Mouse (Mus musculus): Measurements from ENCODE around the gene Dnah2. TPM values are rescaled to one million over a fixed set of nuclear protein-coding genes. Genes with fewer than 3 reads are reported as not detected.

Dnah2 gene
- polyA plus RNA-seq, 1 experiment from 2014 or later: 1.5 TPM

DNA sequence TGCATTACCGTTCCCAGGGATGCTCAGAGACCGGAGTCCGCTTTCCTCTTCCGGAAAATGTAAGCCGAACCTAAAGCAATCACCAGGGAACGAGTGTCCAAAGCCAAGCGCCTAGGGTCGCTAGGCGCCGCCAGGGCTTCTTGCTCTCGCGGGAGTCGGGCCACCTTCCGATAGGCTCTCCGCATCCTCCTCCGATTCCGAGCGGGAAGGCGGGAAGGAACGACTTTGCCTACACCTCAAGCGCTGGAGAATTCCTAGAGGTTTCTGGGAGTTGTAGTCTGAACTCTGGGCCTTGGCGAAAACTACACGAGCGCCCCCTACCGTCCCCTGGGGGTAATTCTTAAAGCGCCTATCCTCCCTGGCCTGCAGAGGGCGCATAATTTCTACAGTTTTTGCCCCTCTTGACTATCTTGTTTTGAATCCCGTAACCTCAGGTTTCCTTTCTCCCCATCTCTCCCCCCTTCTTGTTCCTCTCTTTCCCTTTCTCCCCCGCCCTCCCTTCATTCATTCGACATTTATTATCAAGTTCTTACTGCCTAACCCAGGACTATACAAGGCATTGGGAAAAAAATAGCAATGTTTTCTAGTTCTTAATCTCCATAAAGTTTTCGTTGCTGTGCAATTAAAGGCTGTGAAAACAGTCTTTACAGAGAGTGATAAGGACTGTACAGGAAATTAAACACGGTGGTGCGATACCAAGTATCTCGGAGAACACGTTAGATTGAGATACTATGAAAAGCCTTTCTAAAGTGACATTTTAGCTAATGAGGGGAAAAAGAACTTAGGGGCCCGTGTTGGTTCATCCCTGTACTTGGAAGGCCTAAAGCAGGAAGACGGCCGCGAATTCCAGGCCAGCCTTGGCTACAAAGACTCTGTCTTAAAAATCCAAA is 30.5 kb upstream of the Dnah2 start:
- peak overlapping the region; percentile 80 for H3K27ac ChIP-seq (replicated peaks; ENCODE audit: low read depth, low read length)
- WGBS: 2% methylated on average over 39 of the region's 39 CpGs
- DNase-seq (ENCODE audit: low spot score) (peak; percentile 99), ATAC-seq (replicated peaks; ENCODE audit: insufficient number of reproducible peaks, low FRiP score, low TSS enrichment, low read depth) (peak; percentile 87)
- H3K9me3 ChIP-seq (replicated peaks; ENCODE audit: control insufficient read depth, low read length): no peaks in the 10 kb centered on the region
- peak overlapping the region; percentile 83 for H3K4me2 ChIP-seq (ENCODE audit: low read depth, low read length)
- peak overlapping the region; percentile 79 for H3K4me3 ChIP-seq (ENCODE audit: low read depth, low read length)
- H3K27me3 ChIP-seq (ENCODE audit: control insufficient read depth, insufficient read depth, low read length): no peaks in the 10 kb centered on the region
- peak overlapping the region; percentile 86 for H3K9ac ChIP-seq (replicated peaks; ENCODE audit: low read length)
- no peaks in the 10 kb centered on the region for H3K36me3 ChIP-seq (replicated peaks; ENCODE audit: control insufficient read depth, insufficient read depth, low read depth, low read length)
- H3K4me1 ChIP-seq (ENCODE audit: control insufficient read depth, insufficient read depth, low read length): peaks cover 7% of the 10 kb centered on the region

DNA sequence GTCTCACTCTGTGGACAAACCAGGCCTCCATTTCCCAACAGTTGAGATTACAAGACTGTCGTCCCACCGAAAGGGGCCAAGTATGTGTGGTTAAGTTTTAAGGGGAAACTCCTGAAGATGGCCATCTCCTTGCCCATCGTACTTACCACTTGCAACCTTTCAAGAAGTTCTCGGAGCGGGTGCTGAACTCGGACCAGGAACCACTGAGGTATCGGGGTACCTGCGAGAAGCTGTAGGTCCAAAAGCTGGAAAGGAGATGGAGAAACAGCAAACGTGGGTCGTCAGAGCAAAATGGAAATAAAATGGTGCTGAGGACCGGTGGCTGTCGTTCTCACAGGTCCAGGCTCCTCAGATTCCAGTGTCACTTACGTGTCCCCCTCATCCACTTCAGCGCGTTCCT is 29.4 kb upstream of the Dnah2 start:
- no peaks in the 10 kb centered on the region for H3K9me3 ChIP-seq (replicated peaks; ENCODE audit: control insufficient read depth, low read length)
- H3K36me3 ChIP-seq (replicated peaks; ENCODE audit: control insufficient read depth, insufficient read depth, low read depth, low read length): no peaks in the 10 kb centered on the region
- H3K4me1 ChIP-seq (ENCODE audit: control insufficient read depth, insufficient read depth, low read length): peaks cover 7% of the 10 kb centered on the region
- H3K27me3 ChIP-seq (ENCODE audit: control insufficient read depth, insufficient read depth, low read length): no peaks in the 10 kb centered on the region
- H3K27ac ChIP-seq (replicated peaks; ENCODE audit: low read depth, low read length): no peak overlapping the region
- DNase-seq (ENCODE audit: low spot score) (no peak), ATAC-seq (replicated peaks; ENCODE audit: insufficient number of reproducible peaks, low FRiP score, low TSS enrichment, low read depth) (no peak)
- peak overlapping the region; percentile 83 for H3K4me2 ChIP-seq (ENCODE audit: low read depth, low read length)
- H3K4me3 ChIP-seq (ENCODE audit: low read depth, low read length): peak overlapping the region; percentile 79
- 17% methylated on average over 15 of the region's 15 CpGs for WGBS
- H3K9ac ChIP-seq (replicated peaks; ENCODE audit: low read length): peak overlapping the region; percentile 86

DNA sequence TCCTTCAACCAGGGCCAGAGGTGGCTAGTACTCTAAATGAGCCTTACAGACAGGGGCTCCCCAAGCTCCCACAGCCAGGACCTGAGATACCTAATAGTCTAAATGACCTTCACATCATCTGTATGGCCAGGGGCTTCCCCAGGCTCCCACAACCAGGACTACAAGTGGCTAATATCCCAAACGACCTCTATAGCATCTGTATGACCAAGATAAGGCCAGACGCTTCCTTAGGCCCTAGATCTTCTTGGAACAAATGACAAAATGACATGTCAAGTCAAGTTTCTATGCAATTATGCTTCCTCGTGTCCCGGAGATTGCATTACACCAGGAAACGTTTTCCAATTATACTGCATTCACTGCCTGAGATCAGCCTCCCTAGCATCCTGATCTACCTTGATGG is 27.4 kb upstream of the Dnah2 start:
- no peak overlapping the region for H3K27ac ChIP-seq (replicated peaks; ENCODE audit: low read depth, low read length)
- no peak overlapping the region for H3K9ac ChIP-seq (replicated peaks; ENCODE audit: low read length)
- WGBS: 75% methylated on average over 5 of the region's 5 CpGs
- H3K4me2 ChIP-seq (ENCODE audit: low read depth, low read length): no peak overlapping the region
- H3K27me3 ChIP-seq (ENCODE audit: control insufficient read depth, insufficient read depth, low read length): no peaks in the 10 kb centered on the region
- peaks cover 7% of the 10 kb centered on the region for H3K4me1 ChIP-seq (ENCODE audit: control insufficient read depth, insufficient read depth, low read length)
- no peaks in the 10 kb centered on the region for H3K9me3 ChIP-seq (replicated peaks; ENCODE audit: control insufficient read depth, low read length)
- ATAC-seq (replicated peaks; ENCODE audit: insufficient number of reproducible peaks, low FRiP score, low TSS enrichment, low read depth) (no peak), DNase-seq (ENCODE audit: low spot score) (no peak)
- no peak overlapping the region for H3K4me3 ChIP-seq (ENCODE audit: low read depth, low read length)
- H3K36me3 ChIP-seq (replicated peaks; ENCODE audit: control insufficient read depth, insufficient read depth, low read depth, low read length): no peaks in the 10 kb centered on the region

DNA sequence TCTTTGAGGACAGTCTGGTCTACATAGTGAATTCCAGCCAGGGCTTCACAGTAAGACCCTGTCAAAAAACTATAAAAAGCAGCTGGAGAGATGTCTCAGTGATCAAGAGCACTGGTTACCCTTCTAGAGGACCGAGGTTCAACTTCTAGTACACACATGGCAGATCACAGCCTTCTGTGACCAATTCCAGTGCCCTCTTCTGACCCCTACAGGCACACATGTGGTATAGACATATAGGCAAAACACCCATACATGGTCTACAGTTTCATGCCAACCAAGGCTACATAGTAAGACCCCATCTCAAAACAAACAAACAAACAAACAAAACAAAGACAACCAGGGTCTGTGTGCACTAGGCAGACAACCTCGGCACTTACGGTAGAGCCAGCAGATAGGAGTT is 26.3 kb upstream of the Dnah2 start:
- Histone ChIP-seq H3K36me3 (replicated peaks; ENCODE audit: control insufficient read depth, insufficient read depth, low read depth, low read length) (peaks cover 5% of the 10 kb centered on the region; the same call in 1 of the 2 replicates), H3K4me1 (ENCODE audit: control insufficient read depth, insufficient read depth, low read length) (peaks cover 7% of the 10 kb centered on the region), H3K9ac (replicated peaks; ENCODE audit: low read length) (no peak overlapping the region), H3K9me3 (replicated peaks; ENCODE audit: control insufficient read depth, low read length) (no peaks in the 10 kb centered on the region), H3K27ac (replicated peaks; ENCODE audit: low read depth, low read length) (no peak overlapping the region), H3K4me3 (ENCODE audit: low read depth, low read length) (no peak overlapping the region), H3K27me3 (ENCODE audit: control insufficient read depth, insufficient read depth, low read length) (no peaks in the 10 kb centered on the region), H3K4me2 (ENCODE audit: low read depth, low read length) (no peak overlapping the region)
- no peak for ATAC-seq (replicated peaks; ENCODE audit: insufficient number of reproducible peaks, low FRiP score, low TSS enrichment, low read depth)
- WGBS: 65% methylated on average over 3 of the region's 3 CpGs
- peak; percentile 58 for DNase-seq (ENCODE audit: low spot score)

GRCm38 (mm10) chr11:69565131-69565530 is 16.2 kb upstream of the Dnah2 start:
- H3K4me2 ChIP-seq (ENCODE audit: low read depth, low read length): no peak overlapping the region
- DNase-seq (ENCODE audit: low spot score) (no peak), ATAC-seq (replicated peaks; ENCODE audit: insufficient number of reproducible peaks, low FRiP score, low TSS enrichment, low read depth) (no peak)
- no peaks in the 10 kb centered on the region for H3K9me3 ChIP-seq (replicated peaks; ENCODE audit: control insufficient read depth, low read length)
- H3K36me3 ChIP-seq (replicated peaks; ENCODE audit: control insufficient read depth, insufficient read depth, low read depth, low read length): peaks cover 2% of the 10 kb centered on the region
- no peak overlapping the region for H3K27ac ChIP-seq (replicated peaks; ENCODE audit: low read depth, low read length)
- H3K27me3 ChIP-seq (ENCODE audit: control insufficient read depth, insufficient read depth, low read length): no peaks in the 10 kb centered on the region
- H3K4me3 ChIP-seq (ENCODE audit: low read depth, low read length): no peak overlapping the region
- H3K4me1 ChIP-seq (ENCODE audit: control insufficient read depth, insufficient read depth, low read length): peaks cover 7% of the 10 kb centered on the region; the same call in 1 of the 2 replicates
- WGBS: 72% methylated on average over 8 of the region's 8 CpGs
- no peak overlapping the region for H3K9ac ChIP-seq (replicated peaks; ENCODE audit: low read length)

DNA sequence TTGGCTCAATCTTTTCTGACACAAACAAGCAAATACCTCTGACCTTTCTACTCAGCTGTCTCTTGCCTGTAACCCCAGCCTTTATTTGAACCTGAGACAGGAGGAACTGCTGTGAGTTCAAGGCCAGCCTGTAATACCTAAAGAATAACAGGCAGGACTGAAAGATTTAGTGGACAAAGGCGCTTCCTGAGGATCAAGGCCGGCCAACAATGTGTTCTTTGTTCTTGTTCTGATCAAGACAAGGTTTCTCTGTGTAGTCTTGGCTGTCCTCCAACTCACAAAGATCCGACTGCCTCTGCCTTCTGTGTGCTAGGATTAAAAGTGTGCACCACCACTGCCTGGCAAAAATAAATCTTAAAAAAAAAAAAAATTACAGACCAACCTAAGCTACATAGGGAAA is 15.5 kb upstream of the Dnah2 start:
- ATAC-seq (replicated peaks; ENCODE audit: insufficient number of reproducible peaks, low FRiP score, low TSS enrichment, low read depth) (no peak), DNase-seq (ENCODE audit: low spot score) (no peak)
- WGBS: 61% methylated on average over 3 of the region's 3 CpGs
- no peaks in the 10 kb centered on the region for H3K27me3 ChIP-seq (ENCODE audit: control insufficient read depth, insufficient read depth, low read length)
- H3K4me3 ChIP-seq (ENCODE audit: low read depth, low read length): no peak overlapping the region
- peaks cover 7% of the 10 kb centered on the region; the same call in 1 of the 2 replicates for H3K4me1 ChIP-seq (ENCODE audit: control insufficient read depth, insufficient read depth, low read length)
- H3K36me3 ChIP-seq (replicated peaks; ENCODE audit: control insufficient read depth, insufficient read depth, low read depth, low read length): peaks cover 2% of the 10 kb centered on the region
- no peak overlapping the region for H3K27ac ChIP-seq (replicated peaks; ENCODE audit: low read depth, low read length)
- no peaks in the 10 kb centered on the region for H3K9me3 ChIP-seq (replicated peaks; ENCODE audit: control insufficient read depth, low read length)
- H3K9ac ChIP-seq (replicated peaks; ENCODE audit: low read length): no peak overlapping the region
- H3K4me2 ChIP-seq (ENCODE audit: low read depth, low read length): no peak overlapping the region

GRCm38 (mm10) chr11:69563373-69563772 is 14.5 kb upstream of the Dnah2 start:
- Histone ChIP-seq H3K9me3 (replicated peaks; ENCODE audit: control insufficient read depth, low read length) (no peaks in the 10 kb centered on the region), H3K27me3 (ENCODE audit: control insufficient read depth, insufficient read depth, low read length) (no peaks in the 10 kb centered on the region), H3K36me3 (replicated peaks; ENCODE audit: control insufficient read depth, insufficient read depth, low read depth, low read length) (peaks cover 2% of the 10 kb centered on the region), H3K4me3 (ENCODE audit: low read depth, low read length) (no peak overlapping the region), H3K9ac (replicated peaks; ENCODE audit: low read length) (no peak overlapping the region; the same call in 1 of the 2 replicates), H3K4me2 (ENCODE audit: low read depth, low read length) (no peak overlapping the region), H3K4me1 (ENCODE audit: control insufficient read depth, insufficient read depth, low read length) (peaks cover 7% of the 10 kb centered on the region; the same call in 1 of the 2 replicates), H3K27ac (replicated peaks; ENCODE audit: low read depth, low read length) (no peak overlapping the region; the same call in 1 of the 2 replicates)
- DNase-seq (ENCODE audit: low spot score): peak; percentile 60
- WGBS: 62% methylated on average over 13 of the region's 13 CpGs
- ATAC-seq (replicated peaks; ENCODE audit: insufficient number of reproducible peaks, low FRiP score, low TSS enrichment, low read depth): no peak

Measured in embryonic facial prominence, embryonic 11.5 days (tissue).